ENCODE assay signal across 7 mouse cellular contexts in genomic region chr11:102632725-102633124, GRCm38 (mm10). TPM values are rescaled to one million over a fixed set of nuclear protein-coding genes. Genes with fewer than 3 reads are reported as not detected.
DNase-seq lines count a peak whose midpoint lies in the region; ATAC-seq and TF ChIP-seq lines count a peak whose summit lies in the region.

No protein-coding gene starts in this region.

- no peaks in the 10 kb centered on the region for H3K27me3 ChIP-seq in lung, embryonic 14.5 days (ENCODE audit: insufficient read depth, low read length)
- no peaks in the 10 kb centered on the region for H3K27me3 ChIP-seq in forebrain, embryonic 15.5 days
- no peaks in the 10 kb centered on the region for H3K27me3 ChIP-seq in limb, embryonic 15.5 days
- no peaks in the 10 kb centered on the region for H3K27me3 ChIP-seq in stomach, embryonic 16.5 days (ENCODE audit: control insufficient read depth, insufficient read depth, low read length)

- no peak for DNase-seq in lung, embryonic 14.5 days
- no peak for DNase-seq in lung, postnatal 4 days
- DNase-seq in frontal cortex, postnatal 10 days (ENCODE audit: low spot score in 2 of 2): no peak

- H3K9me3 ChIP-seq in lung, embryonic 14.5 days (ENCODE audit: low read depth, low read length): no peaks in the 10 kb centered on the region
- H3K9me3 ChIP-seq in forebrain, embryonic 15.5 days: no peaks in the 10 kb centered on the region
- no peaks in the 10 kb centered on the region for H3K9me3 ChIP-seq in limb, embryonic 15.5 days
- H3K9me3 ChIP-seq in stomach, embryonic 16.5 days (replicated peaks; ENCODE audit: control insufficient read depth, low read length): no peaks in the 10 kb centered on the region

- peak overlapping the region; percentile 50 for H3K4me2 ChIP-seq in lung, embryonic 14.5 days
- H3K4me2 ChIP-seq in forebrain, embryonic 15.5 days (replicated peaks): peak overlapping the region; percentile 45
- peak overlapping the region; percentile 24; the same call in 1 of the 2 replicates for H3K4me2 ChIP-seq in limb, embryonic 15.5 days
- H3K4me2 ChIP-seq in stomach, embryonic 16.5 days (ENCODE audit: low read depth, low read length): peak overlapping the region; percentile 49

- WGBS in lung, embryonic 14.5 days: 6% methylated on average over 13 of the region's 13 CpGs
- WGBS in forebrain, embryonic 15.5 days: 4% methylated on average over 11 of the region's 13 CpGs
- 8% methylated on average over 10 of the region's 13 CpGs for WGBS in limb, embryonic 15.5 days
- WGBS in stomach, embryonic 16.5 days: 13% methylated on average over 11 of the region's 13 CpGs

- H3K4me1 ChIP-seq in lung, embryonic 14.5 days (ENCODE audit: insufficient read depth): peaks cover 21% of the 10 kb centered on the region
- H3K4me1 ChIP-seq in forebrain, embryonic 15.5 days: peaks cover 14% of the 10 kb centered on the region
- H3K4me1 ChIP-seq in limb, embryonic 15.5 days: peaks cover 47% of the 10 kb centered on the region
- peaks cover 37% of the 10 kb centered on the region for H3K4me1 ChIP-seq in stomach, embryonic 16.5 days (ENCODE audit: control insufficient read depth, insufficient read depth, low read length)

- ATAC-seq in lung, embryonic 14.5 days (ENCODE audit: insufficient read depth): no peak
- ATAC-seq in forebrain, embryonic 15.5 days (replicated peaks): no peak
- no peak for ATAC-seq in limb, embryonic 15.5 days (ENCODE audit: insufficient number of reproducible peaks, low FRiP score, low TSS enrichment, low read depth)
- no peak for ATAC-seq in stomach, embryonic 16.5 days (ENCODE audit: insufficient read depth, low FRiP score)
- no peak for ATAC-seq in frontal cortex, adult (ENCODE audit: low TSS enrichment)

- no peak overlapping the region for H3K9ac ChIP-seq in lung, embryonic 14.5 days
- no peak overlapping the region for H3K9ac ChIP-seq in forebrain, embryonic 15.5 days (replicated peaks)
- no peak overlapping the region for H3K9ac ChIP-seq in limb, embryonic 15.5 days
- H3K9ac ChIP-seq in stomach, embryonic 16.5 days (ENCODE audit: low read length): peak overlapping the region; percentile 25; the same call in 1 of the 2 replicates

- H3K27ac ChIP-seq in lung, embryonic 14.5 days (ENCODE audit: low read depth): peak overlapping the region; percentile 69; the same call in 1 of the 2 replicates
- H3K27ac ChIP-seq in forebrain, embryonic 15.5 days (replicated peaks): no peak overlapping the region
- peak overlapping the region; percentile 72; the same call in 1 of the 2 replicates for H3K27ac ChIP-seq in limb, embryonic 15.5 days
- no peak overlapping the region for H3K27ac ChIP-seq in stomach, embryonic 16.5 days (ENCODE audit: low read length)

- H3K36me3 ChIP-seq in lung, embryonic 14.5 days (ENCODE audit: insufficient read depth): no peaks in the 10 kb centered on the region
- no peaks in the 10 kb centered on the region for H3K36me3 ChIP-seq in forebrain, embryonic 15.5 days
- no peaks in the 10 kb centered on the region for H3K36me3 ChIP-seq in limb, embryonic 15.5 days
- H3K36me3 ChIP-seq in stomach, embryonic 16.5 days (ENCODE audit: control insufficient read depth, insufficient read depth, low read length): no peaks in the 10 kb centered on the region

- no peak overlapping the region for H3K4me3 ChIP-seq in lung, embryonic 14.5 days (ENCODE audit: low read depth, low read length)
- H3K4me3 ChIP-seq in forebrain, embryonic 15.5 days: 0 out of 2 replicates have a peak overlapping the region, but pooled peaks have one; percentile 24
- H3K4me3 ChIP-seq in limb, embryonic 15.5 days: peak overlapping the region; percentile 13; the same call in 1 of the 2 replicates
- H3K4me3 ChIP-seq in stomach, embryonic 16.5 days (replicated peaks; ENCODE audit: low read length): no peak overlapping the region

- no peak for TF ChIP-seq CTCF in lung, embryonic 14.5 days (IDR thresholded peaks at IDR 0.05; ENCODE audit: low read depth)

RNA-seq across cellular contexts. Expression of gene Fzd2, which starts 28.5 kb away (rescaled TPM):
- polyA plus RNA-seq in lung, embryonic 14.5 days (2014; fragmentation: Nextera tagmentation; extraction: Ambion mirVana): 40.0 and 42.9 TPM in 2 replicates
- polyA plus RNA-seq in forebrain, embryonic 15.5 days (2015; fragmentation: Nextera tagmentation; extraction: Ambion mirVana): 18.4 and 20.3 TPM in 2 replicates
- 41.0 and 48.5 TPM in 2 replicates for polyA plus RNA-seq in limb, embryonic 15.5 days (2015; fragmentation: Nextera tagmentation; extraction: Ambion mirVana)
- 12.2 and 15.4 TPM in 2 replicates for polyA plus RNA-seq in stomach, embryonic 16.5 days (2015; fragmentation: Nextera tagmentation; extraction: Ambion mirVana)

RNA-seq across cellular contexts. Expression of gene Meioc, which starts 30.8 kb away (rescaled TPM):
- 0.22 and 0.64 TPM in 2 replicates for polyA plus RNA-seq in lung, embryonic 14.5 days (2014; fragmentation: Nextera tagmentation; extraction: Ambion mirVana)
- 0.08 and 0.10 TPM in 2 replicates for polyA plus RNA-seq in forebrain, embryonic 15.5 days (2015; fragmentation: Nextera tagmentation; extraction: Ambion mirVana)
- 0.81 and 0.90 TPM in 2 replicates for polyA plus RNA-seq in limb, embryonic 15.5 days (2015; fragmentation: Nextera tagmentation; extraction: Ambion mirVana)
- polyA plus RNA-seq in stomach, embryonic 16.5 days (2015; fragmentation: Nextera tagmentation; extraction: Ambion mirVana): 0.40 and 0.79 TPM in 2 replicates

RNA-seq across cellular contexts. Expression of gene Gm11627, which starts 53.5 kb away (rescaled TPM):
- 14.3 and 15.3 TPM in 2 replicates for polyA plus RNA-seq in lung, embryonic 14.5 days (2014; fragmentation: Nextera tagmentation; extraction: Ambion mirVana)
- 8.2 and 10.1 TPM in 2 replicates for polyA plus RNA-seq in forebrain, embryonic 15.5 days (2015; fragmentation: Nextera tagmentation; extraction: Ambion mirVana)
- 10.7 and 11.3 TPM in 2 replicates for polyA plus RNA-seq in limb, embryonic 15.5 days (2015; fragmentation: Nextera tagmentation; extraction: Ambion mirVana)
- 21.0 and 22.0 TPM in 2 replicates for polyA plus RNA-seq in stomach, embryonic 16.5 days (2015; fragmentation: Nextera tagmentation; extraction: Ambion mirVana)

Comparison
In these comparisons a context has a peak if more than half of its experiments do, and no peak if none do; other contexts are left out.
1. H3K27ac ChIP-seq: peak in lung, embryonic 14.5 days (single experiment) and limb, embryonic 15.5 days (single experiment); none in forebrain, embryonic 15.5 days (single experiment) and stomach, embryonic 16.5 days (single experiment).
2. H3K4me3 ChIP-seq: peak in forebrain, embryonic 15.5 days (single experiment) and limb, embryonic 15.5 days (single experiment); none in lung, embryonic 14.5 days (single experiment) and stomach, embryonic 16.5 days (single experiment).
3. Peak in every context shown above with its lines, with median percentiles within 50 percentile points of each other: H3K4me2 ChIP-seq.